Mouse (Mus musculus): ENCODE measurements around the gene 1700029I15Rik.

DNA sequence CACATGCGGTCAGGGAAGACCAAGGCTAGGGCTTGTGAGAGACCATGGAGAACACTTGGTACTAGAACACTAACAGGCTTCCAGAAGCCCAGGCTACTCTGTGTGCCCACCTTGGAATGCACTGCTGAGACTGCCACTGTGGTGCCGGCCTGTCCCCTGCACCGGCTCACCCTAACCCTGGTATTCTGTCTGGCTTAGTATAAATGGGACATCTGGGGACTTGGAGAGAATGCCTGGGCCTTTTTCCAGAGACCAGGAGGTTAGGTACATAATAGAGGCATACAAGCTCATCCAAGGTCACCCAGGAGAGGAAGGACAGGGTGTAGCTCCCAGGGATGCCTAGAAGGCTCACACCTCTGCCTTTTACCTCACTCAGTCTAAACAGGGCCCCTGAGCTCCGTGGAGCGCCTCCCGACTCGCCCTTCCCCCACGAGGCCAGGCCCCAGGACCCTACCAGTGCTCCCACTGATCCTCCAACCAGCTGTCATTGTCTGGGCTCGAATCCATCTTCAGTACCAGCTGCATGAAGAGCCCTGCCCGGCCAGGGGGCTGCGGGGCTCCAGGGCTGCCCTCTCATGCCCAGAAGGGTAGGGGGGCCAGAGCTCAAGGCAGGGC lies 9.5 kb downstream of the 1700029I15Rik start:
- TF ChIP-seq CTCF (IDR thresholded peaks at IDR 0.05; ENCODE audit: extremely low read depth, insufficient read depth, insufficient read length, insufficient replicate concordance) (no peak), POLR2A (IDR thresholded peaks at IDR 0.05; ENCODE audit: low read depth, low read length) (no peak)
